Mouse (Mus musculus) hindbrain, embryonic 14.5 days (tissue): ENCODE measurements around the gene Rhof. TPM values are rescaled to one million over a fixed set of nuclear protein-coding genes. Genes with fewer than 3 reads are reported as not detected.
A peak's percentile ranks its signal among the peaks of the same experiment; 100 is the strongest.

Experiments
- ATAC-seq: fragments of 200-750 bp; cut with Nextera tagmentation; 2 replicates; pipeline ENCODE4 v1.8.0; 2017; ENCODE audit warnings: moderate number of reproducible peaks, mild to moderate bottlenecking, moderate TSS enrichment, moderate library complexity; ENCODE audit not compliant: low FRiP score
- DNase-seq: peaks from one replicate; pipeline ENCODE4 v3.0.0-alpha.2; 2015; ENCODE audit warnings: low spot score
- H3K27ac ChIP-seq: fragments of 300-500 bp; sonication (generic); 2 replicates; pipeline ENCODE4 v1.5.1; 2014; ENCODE audit warnings: mild to moderate bottlenecking, moderate library complexity
- H3K27me3 ChIP-seq: fragments of 300-500 bp; sonication (generic); 2 replicates; pipeline ENCODE4 v1.6.1; 2014; ENCODE audit warnings: mild to moderate bottlenecking, low read length, mixed read lengths; ENCODE audit not compliant: control insufficient read depth, insufficient read depth
- H3K36me3 ChIP-seq: fragments of 300-500 bp; sonication (generic); replicated peaks from 2 replicates; pipeline ENCODE4 v1.6.1; 2014; ENCODE audit not compliant: control insufficient read depth, insufficient read depth
- H3K4me1 ChIP-seq: fragments of 300-500 bp; sonication (generic); replicated peaks from 2 replicates; pipeline ENCODE4 v1.6.1; 2014; ENCODE audit warnings: antibody characterized with exemption, low read length, mixed read lengths; ENCODE audit not compliant: control insufficient read depth, insufficient read depth
- H3K4me2 ChIP-seq: fragments of 300-500 bp; sonication (generic); replicated peaks from 2 replicates; pipeline ENCODE4 v1.6.1; 2014; ENCODE audit warnings: mild to moderate bottlenecking, moderate library complexity
- H3K4me3 ChIP-seq: fragments of 300-500 bp; sonication (generic); replicated peaks from 2 replicates; pipeline ENCODE4 v1.5.1; 2014; ENCODE audit warnings: mild to moderate bottlenecking, low read length
- H3K9ac ChIP-seq: fragments of 300-500 bp; sonication (generic); 2 replicates; pipeline ENCODE4 v1.6.1; 2014
- H3K9me3 ChIP-seq: fragments of 300-500 bp; sonication (generic); 2 replicates; pipeline ENCODE4 v1.6.1; 2016; ENCODE audit warnings: low read length; ENCODE audit not compliant: control insufficient read depth
- WGBS: fragments of 180-500 bp; shearing (Covaris S2); extraction: QIAGEN DNeasy Blood & Tissue Kit; methylation state at CpG from one replicate; pipeline ENCODE4 v1.1.7; 2014; 5-methylcytosine and 5-hydroxymethylcytosine counted together
- polyA plus RNA-seq: library from polyadenylated mRNA; unstranded; fragments of >200 nt; fragmentation: Nextera tagmentation; extraction: Ambion mirVana; gene quantifications from 2 replicates; pipeline ENCODE4 v1.2.1, GENCODE M21; 2014

Rhof gene
- polyA plus RNA-seq, 1 experiment from 2014 or later = 13.0 TPM

- Histone ChIP-seq H3K4me1 (peaks cover 31% of the 10 kb centered on the region), H3K27ac (no peak overlapping the region), H3K4me3 (peak overlapping the region; percentile 29), H3K4me2 (peak overlapping the region; percentile 54), H3K9ac (peak overlapping the region; percentile 5), H3K36me3 (peaks cover 76% of the 10 kb centered on the region), H3K9me3 (no peaks in the 10 kb centered on the region), H3K27me3 (no peaks in the 10 kb centered on the region)
- WGBS = 50% methylated on average over 7 of the region's 7 CpGs
- ATAC-seq (no peak), DNase-seq (no peak)
These were observed 18.1 kb upstream of the Rhof start for GRCm38 (mm10) chr5:123150641-123151040.

- H3K4me1 ChIP-seq = peaks cover 40% of the 10 kb centered on the region
- DNase-seq (peak; percentile 89), ATAC-seq (peak; percentile 84)
- no peaks in the 10 kb centered on the region for H3K9me3 ChIP-seq
- H3K36me3 ChIP-seq = peaks cover 72% of the 10 kb centered on the region
- no peaks in the 10 kb centered on the region for H3K27me3 ChIP-seq
- WGBS = 10% methylated on average over 19 of the region's 19 CpGs
- peak overlapping the region; percentile 54 for H3K4me2 ChIP-seq
- peak overlapping the region; percentile 29 for H3K4me3 ChIP-seq
- H3K27ac ChIP-seq = no peak overlapping the region
- H3K9ac ChIP-seq = peak overlapping the region; percentile 5
These were observed 17.2 kb upstream of the Rhof start for GRCm38 (mm10) chr5:123149451-123150400.

GRCm38 (mm10) chr5:123148073-123148722, 15.7 kb upstream of the Rhof start:
- DNase-seq = no peak
- Histone ChIP-seq H3K4me1 (peaks cover 50% of the 10 kb centered on the region), H3K27ac (no peak overlapping the region), H3K4me3 (no peak overlapping the region), H3K36me3 (peaks cover 57% of the 10 kb centered on the region), H3K4me2 (no peak overlapping the region), H3K9me3 (no peaks in the 10 kb centered on the region), H3K9ac (no peak overlapping the region), H3K27me3 (no peaks in the 10 kb centered on the region)
- WGBS = 75% methylated on average over 25 of the region's 25 CpGs
- no peak for ATAC-seq

GRCm38 (mm10) chr5:123147569-123147968, 15.1 kb upstream of the Rhof start:
- no peak for DNase-seq
- no peak for ATAC-seq
- peaks cover 50% of the 10 kb centered on the region for H3K36me3 ChIP-seq
- H3K4me2 ChIP-seq = no peak overlapping the region
- H3K4me1 ChIP-seq = peaks cover 50% of the 10 kb centered on the region
- H3K9ac ChIP-seq = no peak overlapping the region
- 86% methylated on average over 17 of the region's 17 CpGs for WGBS
- no peak overlapping the region for H3K27ac ChIP-seq
- no peak overlapping the region for H3K4me3 ChIP-seq
- no peaks in the 10 kb centered on the region for H3K27me3 ChIP-seq
- H3K9me3 ChIP-seq = no peaks in the 10 kb centered on the region

GRCm38 (mm10) chr5:123146357-123146756, 13.9 kb upstream of the Rhof start:
- Histone ChIP-seq H3K27me3 (no peaks in the 10 kb centered on the region), H3K4me1 (peaks cover 47% of the 10 kb centered on the region), H3K4me2 (no peak overlapping the region), H3K9me3 (no peaks in the 10 kb centered on the region), H3K4me3 (no peak overlapping the region), H3K36me3 (peaks cover 39% of the 10 kb centered on the region), H3K27ac (no peak overlapping the region), H3K9ac (no peak overlapping the region)
- WGBS = 82% methylated on average over 11 of the region's 11 CpGs
- ATAC-seq = no peak
- DNase-seq = no peak

GRCm38 (mm10) chr5:123144746-123145590, 12.5 kb upstream of the Rhof start:
- no peak for DNase-seq
- H3K9ac ChIP-seq = peak overlapping the region; percentile 100
- peak overlapping the region; percentile 91 for H3K4me3 ChIP-seq
- ATAC-seq = no peak
- H3K4me2 ChIP-seq = peak overlapping the region; percentile 100
- H3K36me3 ChIP-seq = peaks cover 32% of the 10 kb centered on the region
- WGBS = 40% methylated on average over 20 of the region's 20 CpGs
- no peaks in the 10 kb centered on the region for H3K27me3 ChIP-seq
- peaks cover 33% of the 10 kb centered on the region for H3K4me1 ChIP-seq
- H3K9me3 ChIP-seq = no peaks in the 10 kb centered on the region
- no peak overlapping the region for H3K27ac ChIP-seq

- H3K27ac ChIP-seq = 0 out of 2 replicates have a peak overlapping the region, but pooled peaks have one; percentile 99
- H3K4me2 ChIP-seq = peak overlapping the region; percentile 100
- H3K9me3 ChIP-seq = no peaks in the 10 kb centered on the region
- H3K36me3 ChIP-seq = peaks cover 29% of the 10 kb centered on the region
- H3K4me3 ChIP-seq = peak overlapping the region; percentile 91
- peak overlapping the region; percentile 100 for H3K9ac ChIP-seq
- no peaks in the 10 kb centered on the region for H3K27me3 ChIP-seq
- peaks cover 25% of the 10 kb centered on the region for H3K4me1 ChIP-seq
- ATAC-seq = no peak
- no peak for DNase-seq
- 5% methylated on average over 17 of the region's 17 CpGs for WGBS
These were observed 11.7 kb upstream of the Rhof start for GRCm38 (mm10) chr5:123143971-123144745.

- Histone ChIP-seq H3K4me3 (peak overlapping the region; percentile 91), H3K9ac (peak overlapping the region; percentile 100), H3K4me2 (peak overlapping the region; percentile 100), H3K27me3 (no peaks in the 10 kb centered on the region), H3K4me1 (peaks cover 24% of the 10 kb centered on the region), H3K9me3 (no peaks in the 10 kb centered on the region), H3K27ac (peak overlapping the region; percentile 99), H3K36me3 (peaks cover 23% of the 10 kb centered on the region)
- ATAC-seq = no peak
- under 1% methylated on average over 24 of the region's 24 CpGs for WGBS
- DNase-seq = peak; percentile 62
These were observed 10.9 kb upstream of the Rhof start for GRCm38 (mm10) chr5:123143251-123143970.
